Mouse (Mus musculus) embryonic facial prominence, embryonic 10.5 days (tissue): Measurements from ENCODE around the gene Dnah7b. TPM values are rescaled to one million over a fixed set of nuclear protein-coding genes. Genes with fewer than 3 reads are reported as not detected.
"Not testable (repeated sequence)": the region's sequence is repeated elsewhere in the genome, so short reads cannot be mapped to it uniquely, and the experiment has no call there.

Source experiments
- DNase-seq: peaks from one replicate; pipeline ENCODE4 v3.0.0-alpha.2; 2017; ENCODE audit warnings: low spot score
- H3K27ac ChIP-seq: fragments of 300-500 bp; sonication (generic); replicated peaks from 2 replicates; pipeline ENCODE4 v1.5.1; 2016; ENCODE audit warnings: mild to moderate bottlenecking
- H3K27me3 ChIP-seq: fragments of 300-500 bp; sonication (generic); replicated peaks from 2 replicates; pipeline ENCODE4 v1.6.1; 2016; ENCODE audit warnings: low read depth, mild to moderate bottlenecking; ENCODE audit not compliant: poor library complexity, severe bottlenecking
- H3K36me3 ChIP-seq: fragments of 300-500 bp; sonication (generic); replicated peaks from 2 replicates; pipeline ENCODE4 v1.6.1; 2016; ENCODE audit warnings: mild to moderate bottlenecking, moderate library complexity
- H3K4me1 ChIP-seq: fragments of 300-500 bp; sonication (generic); 2 replicates; pipeline ENCODE4 v1.6.1; 2016
- H3K4me3 ChIP-seq: fragments of 300-500 bp; sonication (generic); 2 replicates; pipeline ENCODE4 v1.5.1; 2016; ENCODE audit warnings: mild to moderate bottlenecking, moderate library complexity
- H3K9me3 ChIP-seq: fragments of 300-500 bp; sonication (generic); 2 replicates; pipeline ENCODE4 v1.6.1; 2016; ENCODE audit warnings: mild to moderate bottlenecking
- WGBS: fragments of 180-500 bp; shearing (Covaris S2); methylation state at CpG from one replicate; pipeline ENCODE4 v1.1.7; 2016; 5-methylcytosine and 5-hydroxymethylcytosine counted together
- polyA plus RNA-seq: library from polyadenylated mRNA; unstranded; fragments of >200 nt; fragmentation: Nextera tagmentation; extraction: Ambion mirVana; gene quantifications from 2 replicates; pipeline ENCODE4 v1.2.1, GENCODE M21; 2016

Gene Dnah7b
- polyA plus RNA-seq, 1 experiment from 2014 or later = 2.9 TPM

- no peaks in the 10 kb centered on the region for H3K36me3 ChIP-seq
- no peak for DNase-seq
- H3K4me3 ChIP-seq = no peak overlapping the region
- no peaks in the 10 kb centered on the region for H3K27me3 ChIP-seq
- no peak overlapping the region for H3K27ac ChIP-seq
- H3K9me3 ChIP-seq = no peaks in the 10 kb centered on the region
- H3K4me1 ChIP-seq = no peaks in the 10 kb centered on the region
- 83% methylated on average over 6 of the region's 6 CpGs for WGBS
Measured at GRCm38 (mm10) chr1:46408324-46409115, 342.4 kb downstream of the Dnah7b start.

- DNase-seq = not testable (repeated sequence)
- 92% methylated on average over 7 of the region's 7 CpGs for WGBS
Measured at GRCm38 (mm10) chr1:46414798-46415197, 348.7 kb downstream of the Dnah7b start.

GRCm38 (mm10) chr1:46416946-46417345 is 350.8 kb downstream of the Dnah7b start:
- H3K27me3 ChIP-seq, H3K4me3 ChIP-seq, H3K27ac ChIP-seq, H3K36me3 ChIP-seq, H3K9me3 ChIP-seq, DNase-seq, H3K4me1 ChIP-seq: not testable (repeated sequence)
- WGBS = 21% methylated on average over 3 of the region's 3 CpGs

More at GRCm38 (mm10) chr1:46414798-46415197, 348.7 kb downstream of the Dnah7b start:
- not testable (repeated sequence) for H3K36me3 ChIP-seq, H3K4me3 ChIP-seq, H3K27me3 ChIP-seq, H3K4me1 ChIP-seq, H3K27ac ChIP-seq, H3K9me3 ChIP-seq

- not testable (repeated sequence) for H3K4me3 ChIP-seq, H3K4me1 ChIP-seq, DNase-seq, H3K27ac ChIP-seq, H3K27me3 ChIP-seq, H3K36me3 ChIP-seq, H3K9me3 ChIP-seq
- 81% methylated on average over 4 of the region's 4 CpGs for WGBS
Measured at GRCm38 (mm10) chr1:46418966-46419365, 352.9 kb downstream of the Dnah7b start.

Other genes starting within 250 kb of the Dnah7b start
- not detected in 2 replicates for gene Gm5269, start 176.0 kb upstream of the Dnah7b start, polyA plus RNA-seq
- 8.2 and 8.7 TPM in 2 replicates for gene Slc40a1, start 139.8 kb upstream of the Dnah7b start, polyA plus RNA-seq